In the genomic region with DNA sequence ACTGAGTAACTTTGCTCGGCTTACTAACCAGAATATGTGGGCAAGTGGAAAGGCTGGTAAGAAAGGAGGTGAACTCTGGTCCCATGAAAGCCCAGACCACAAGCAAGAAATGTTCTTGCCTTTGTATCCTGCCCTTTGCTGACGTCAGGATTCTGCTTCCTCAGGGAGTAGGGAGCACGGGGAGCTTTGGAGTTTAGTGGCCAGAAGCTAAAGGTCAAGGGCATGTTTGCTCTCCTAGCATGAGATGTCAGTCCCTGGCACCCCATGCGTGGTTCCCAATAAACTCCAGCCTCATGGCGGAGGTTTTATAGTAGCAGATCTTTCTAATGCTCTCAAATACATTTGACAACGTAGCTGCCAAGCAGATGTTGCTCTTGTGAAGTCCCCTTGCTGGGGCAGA, we compare ENCODE assay signal across 21 mouse cellular contexts. TPM values are rescaled to one million over a fixed set of nuclear protein-coding genes. Genes with fewer than 3 reads are reported as not detected.
"Had no signal": no experiment of that assay in that cellular context is flagged by ENCODE, and none has a peak within 500 bp of the region (broad histone marks: within the 10 kb centered on the region; RNA-seq: fewer than 3 reads in every experiment).

No protein-coding gene starts in this region.

- H3K9me3 ChIP-seq: limb, embryonic 10.5 days; limb, embryonic 13.5 days; midbrain, embryonic 12.5 days; midbrain, embryonic 15.5 days; neural tube, embryonic 12.5 days had no signal

- H3K27ac ChIP-seq: kidney, postnatal 0 days; layer of hippocampus, adult 2 months; limb, embryonic 10.5 days; limb, embryonic 13.5 days; liver, embryonic 14.5 days; macrophage; midbrain, embryonic 12.5 days; midbrain, embryonic 15.5 days; neural tube, embryonic 12.5 days had no signal

- H3K27me3 ChIP-seq: limb, embryonic 13.5 days; midbrain, embryonic 12.5 days; midbrain, embryonic 15.5 days; neural tube, embryonic 12.5 days had no signal

- H3K4me3 ChIP-seq: layer of hippocampus, adult 2 months; limb, embryonic 10.5 days; limb, embryonic 13.5 days; midbrain, embryonic 12.5 days; midbrain, embryonic 15.5 days; neural tube, embryonic 12.5 days had no signal

- ATAC-seq: liver, postnatal 0 days; lung, postnatal 0 days; midbrain, embryonic 15.5 days had no signal

- H3K9ac ChIP-seq: limb, embryonic 13.5 days; liver, embryonic 14.5 days; liver, postnatal 0 days; lung, embryonic 14.5 days; midbrain, embryonic 12.5 days; midbrain, embryonic 15.5 days; neural tube, embryonic 12.5 days had no signal

- H3K4me2 ChIP-seq: limb, embryonic 13.5 days; lung, embryonic 14.5 days; midbrain, embryonic 12.5 days; midbrain, embryonic 15.5 days; neural tube, embryonic 12.5 days had no signal

- DNase-seq: kidney, postnatal 25 days; layer of hippocampus, adult 9-11 months; liver; liver, postnatal 0 days; lung, embryonic 14.5 days; thymus, adult 18-20 months; thymus, postnatal 36 days had no signal

RNA-seq across cellular contexts. Expression of a gene that starts 2.5 kb away (rescaled TPM):
- polyA plus RNA-seq: kidney, embryonic 14.5 days; kidney, postnatal 0 days; liver, postnatal 0 days; lung, embryonic 14.5 days; lung, postnatal 0 days; macrophage; midbrain, embryonic 12.5 days; neural tube, embryonic 12.5 days; small intestine, adult 2 months; stomach, embryonic 16.5 days; urinary bladder, adult 2 months had no signal
